ENCODE assay signal across 8 mouse cellular contexts in the genomic region with DNA sequence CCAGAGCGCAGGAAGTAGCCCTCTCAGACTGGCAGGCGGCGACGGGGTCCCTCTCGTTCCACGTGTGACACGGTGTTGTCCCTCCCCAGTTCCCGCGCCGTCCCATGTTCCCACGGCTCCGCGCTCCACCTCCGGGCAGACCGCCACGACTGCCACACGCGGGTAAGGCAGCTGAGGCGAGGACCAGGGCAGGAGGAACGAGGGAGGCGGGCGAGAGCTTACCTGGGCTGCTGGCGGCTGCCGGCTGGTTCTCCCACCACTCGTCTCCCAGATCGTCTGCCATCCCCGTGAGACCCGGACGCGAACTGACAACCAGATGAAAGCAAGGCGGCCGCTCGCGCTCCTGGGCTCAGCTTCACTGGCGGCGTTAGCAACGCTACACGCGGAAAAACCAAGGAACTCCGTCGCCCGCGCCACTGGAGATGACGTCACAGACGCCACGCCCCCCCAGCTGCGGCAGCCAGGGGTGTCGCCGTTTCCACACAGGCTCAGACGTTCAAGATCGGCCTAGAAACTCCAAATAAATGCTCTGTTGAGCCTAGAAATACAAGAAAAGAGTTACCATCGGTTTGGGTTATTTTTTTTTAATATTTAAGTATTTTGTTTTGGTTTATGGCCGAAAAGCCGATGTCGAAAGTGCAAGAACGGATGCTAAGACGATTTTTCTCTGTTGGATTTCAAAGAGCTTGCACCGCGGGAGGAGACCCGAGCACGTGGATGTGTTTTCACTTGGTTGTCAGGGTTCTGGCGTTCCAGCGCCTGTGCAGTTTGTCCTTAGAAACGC. TPM values are rescaled to one million over a fixed set of nuclear protein-coding genes. Genes with fewer than 3 reads are reported as not detected.
DNase-seq lines count a peak whose midpoint lies in the region; ATAC-seq and TF ChIP-seq lines count a peak whose summit lies in the region.

A gene (minus strand): TSS at position 421 of the 784 bp plus-strand sequence.

- under 1% methylated on average over 64 of the region's 64 CpGs for WGBS in heart, embryonic 10.5 days
- WGBS in kidney, embryonic 15.5 days = under 1% methylated on average over 64 of the region's 64 CpGs

- peak; percentile 91 for ATAC-seq in kidney, embryonic 15.5 days (replicated peaks; ENCODE audit: low FRiP score)
- ATAC-seq in monocyte, adult 5-6 weeks (replicated peaks; ENCODE audit: insufficient number of reproducible peaks, low FRiP score, low TSS enrichment, poor library complexity, severe bottlenecking) = peak; percentile 77

- no peaks in the 10 kb centered on the region for H3K27me3 ChIP-seq in heart, embryonic 10.5 days (ENCODE audit: insufficient read depth, poor library complexity, severe bottlenecking)
- no peaks in the 10 kb centered on the region for H3K27me3 ChIP-seq in kidney, embryonic 15.5 days

- peak; percentile 96 for DNase-seq in A20 (ENCODE audit: low read depth, low spot score)
- peak; percentile 90 for DNase-seq in heart, embryonic 10.5 days (ENCODE audit: low spot score)
- peak; percentile 91 for DNase-seq in liver
- DNase-seq in spleen, postnatal 4 days (ENCODE audit: low spot score in 2 of 2) = peak; percentile 83 to 92

- TF ChIP-seq CTCF in bone marrow macrophage, adult 2 months (IDR thresholded peaks at IDR 0.05; ENCODE audit: low read depth, low read length) = no peak; the same call in 1 of the 2 replicates
- no peak for TF ChIP-seq CTCF in embryonic fibroblast, embryonic 13.5 days (IDR thresholded peaks at IDR 0.05; ENCODE audit: borderline replicate concordance, insufficient read depth, low read length)

- H3K9ac ChIP-seq in kidney, embryonic 15.5 days = peak within 1 kb of the TSS; percentile 56

- H3K36me3 ChIP-seq in heart, embryonic 10.5 days = no peaks in the 10 kb centered on the region
- no peaks in the 10 kb centered on the region for H3K36me3 ChIP-seq in kidney, embryonic 15.5 days

- peak within 1 kb of the TSS; percentile 99 for H3K4me3 ChIP-seq in bone marrow macrophage, adult 2 months (ENCODE audit: insufficient read depth, low read length)
- peak within 1 kb of the TSS; percentile 64 for H3K4me3 ChIP-seq in embryonic fibroblast, embryonic 13.5 days (ENCODE audit: insufficient read depth, low read length)
- peak within 1 kb of the TSS; percentile 95 for H3K4me3 ChIP-seq in heart, embryonic 10.5 days
- peak within 1 kb of the TSS; percentile 87 for H3K4me3 ChIP-seq in kidney, embryonic 15.5 days (replicated peaks)

- peak within 1 kb of the TSS; percentile 45 for H3K27ac ChIP-seq in bone marrow macrophage, adult 2 months (ENCODE audit: insufficient read depth, low read depth, low read length)
- H3K27ac ChIP-seq in embryonic fibroblast, embryonic 13.5 days (ENCODE audit: insufficient read depth, low read length) = peak within 1 kb of the TSS; percentile 32
- peak within 1 kb of the TSS; percentile 93 for H3K27ac ChIP-seq in heart, embryonic 10.5 days
- peak within 1 kb of the TSS; percentile 55 for H3K27ac ChIP-seq in kidney, embryonic 15.5 days

- peaks cover 13% of the 10 kb centered on the region for H3K4me1 ChIP-seq in bone marrow macrophage, adult 2 months (ENCODE audit: control insufficient read depth, insufficient read depth, low read length)
- no peaks in the 10 kb centered on the region for H3K4me1 ChIP-seq in embryonic fibroblast, embryonic 13.5 days (ENCODE audit: control insufficient read depth, insufficient read depth, low read length)
- H3K4me1 ChIP-seq in heart, embryonic 10.5 days = peaks cover 4% of the 10 kb centered on the region
- peaks cover 13% of the 10 kb centered on the region for H3K4me1 ChIP-seq in kidney, embryonic 15.5 days

- no peak for TF ChIP-seq POLR2A in bone marrow macrophage, adult 2 months (IDR thresholded peaks at IDR 0.05; ENCODE audit: borderline replicate concordance, low read depth, low read length)
- peak; percentile 52; the same call in 1 of the 2 replicates for TF ChIP-seq POLR2A in embryonic fibroblast, embryonic 13.5 days (IDR thresholded peaks at IDR 0.05; ENCODE audit: low read depth, low read length)

- peak within 1 kb of the TSS; percentile 79 for H3K4me2 ChIP-seq in kidney, embryonic 15.5 days

- H3K9me3 ChIP-seq in heart, embryonic 10.5 days = no peaks in the 10 kb centered on the region
- H3K9me3 ChIP-seq in kidney, embryonic 15.5 days (replicated peaks) = no peaks in the 10 kb centered on the region

RNA-seq across cellular contexts. Expression of the gene that starts here (rescaled TPM):
- polyA plus RNA-seq in bone marrow macrophage, adult 2 months (2012; ENCODE audit: insufficient read depth, insufficient read length, missing spikeins) = 6.5 and 9.1 TPM in 2 replicates
- 6.3 and 9.0 TPM in 2 replicates for polyA plus RNA-seq in embryonic fibroblast, embryonic 13.5 days (2011; ENCODE audit: insufficient read length, low read depth, missing spikeins)
- polyA plus RNA-seq in heart, embryonic 10.5 days (2016; fragmentation: Nextera tagmentation; extraction: Ambion mirVana) = 36.2 and 43.7 TPM in 2 replicates
- 60.8 and 61.0 TPM in 2 replicates for polyA plus RNA-seq in kidney, embryonic 15.5 days (2015; fragmentation: Nextera tagmentation; extraction: Ambion mirVana)
- total RNA-seq in monocyte, adult 5-6 weeks (2017) = 3.9 to 11.3 TPM (median 9.0 TPM) in 3 replicates

Comparison
In these comparisons a context has a peak if more than half of its experiments do, and no peak if none do; other contexts are left out.
1. Peak in every context shown above with its lines: DNase-seq, ATAC-seq, H3K4me3 ChIP-seq and H3K27ac ChIP-seq.
2. H3K27ac ChIP-seq: peak in every context shown above with its lines; median percentile 93 in heart, embryonic 10.5 days; 55 in kidney, embryonic 15.5 days; 45 in bone marrow macrophage, adult 2 months; 32 in embryonic fibroblast, embryonic 13.5 days.